Mouse (Mus musculus): ENCODE data around the gene Flot2.
"Not testable (repeated sequence)": the region's sequence is repeated elsewhere in the genome, so short reads cannot be mapped to it uniquely, and the experiment has no call there.

The Flot2 gene

DNA sequence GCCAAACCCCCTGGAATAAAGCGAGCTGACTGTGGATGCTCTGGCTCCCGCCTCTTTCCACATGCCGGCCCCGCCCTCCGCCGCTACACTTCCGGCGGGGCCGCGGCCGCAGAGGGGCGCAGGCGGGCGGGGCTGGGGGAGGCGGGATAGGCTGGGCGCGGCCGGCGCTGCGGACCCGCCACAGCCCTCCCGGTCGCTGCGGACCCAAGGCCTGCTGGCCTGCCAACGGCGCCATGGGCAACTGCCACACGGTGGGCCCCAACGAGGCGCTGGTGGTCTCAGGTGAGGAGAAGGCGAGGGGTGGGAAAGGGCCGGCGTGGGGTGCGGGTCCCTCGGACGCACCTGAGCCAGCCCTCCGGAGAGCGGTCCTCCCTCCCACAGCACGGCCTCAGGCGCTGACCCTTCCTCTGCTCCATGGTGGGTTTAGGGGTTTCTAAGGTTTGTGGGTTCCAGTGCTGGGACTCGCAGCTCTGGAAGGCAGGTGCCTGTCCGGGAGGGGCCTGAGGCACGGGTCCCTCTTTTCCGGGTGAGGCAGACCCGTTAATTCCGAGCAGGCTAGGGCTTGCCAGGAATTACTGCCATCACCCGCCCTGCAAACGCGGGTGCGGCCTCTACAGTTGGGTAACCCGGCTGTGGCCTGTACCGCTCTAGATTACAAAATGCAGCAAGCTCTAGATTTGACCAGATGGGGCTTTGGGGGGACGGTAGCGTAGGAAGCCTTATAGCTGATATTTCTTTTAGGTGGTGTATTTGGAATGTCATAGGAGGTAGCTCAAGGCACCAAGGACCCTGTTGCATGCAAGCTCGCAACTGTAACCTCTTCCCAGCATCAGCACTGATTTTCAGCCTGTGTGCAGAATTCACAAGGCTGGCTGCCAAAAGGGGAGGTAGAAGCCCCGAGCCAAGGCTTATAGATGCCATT is at the start of gene Flot2:
Gene Flot2, plus strand, starts transcription at position 101 of the 922 bp plus-strand sequence.
- DNase-seq (ENCODE audit: extremely low read depth, insufficient read length, low spot score), result peak; percentile 76

DNA sequence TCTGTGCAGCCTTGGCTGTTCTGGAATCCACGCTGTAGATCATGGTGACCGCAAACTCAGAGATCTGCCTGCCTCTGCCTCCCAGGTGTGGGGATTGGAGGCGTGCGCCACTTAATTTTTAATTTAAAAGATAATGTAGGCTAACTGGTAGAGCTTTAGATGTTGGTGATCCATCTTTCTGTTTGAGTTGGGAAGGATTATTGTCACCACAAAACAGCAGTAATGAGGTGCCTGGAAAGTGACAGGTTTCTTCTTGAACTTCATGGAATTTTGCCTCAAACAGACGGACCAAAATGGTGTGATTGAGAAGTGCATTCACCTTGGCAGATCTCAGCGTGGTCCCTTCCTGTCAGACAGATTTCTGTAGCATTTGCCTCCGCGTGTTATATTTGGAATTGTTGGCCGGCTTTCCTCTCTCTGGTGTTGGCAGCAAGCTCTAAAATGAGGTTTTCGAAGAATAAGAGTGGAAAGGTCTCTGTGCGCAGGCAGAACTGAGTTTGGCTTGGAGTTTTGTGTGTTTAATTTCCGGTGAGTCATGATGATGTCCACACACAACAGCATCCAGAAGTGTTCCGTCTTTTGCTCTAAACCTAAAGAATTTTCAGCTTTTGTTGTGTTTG is 48.5 kb upstream of the Flot2 start:
- DNase-seq (ENCODE audit: extremely low read depth, insufficient read length, low spot score), result no peak

DNA sequence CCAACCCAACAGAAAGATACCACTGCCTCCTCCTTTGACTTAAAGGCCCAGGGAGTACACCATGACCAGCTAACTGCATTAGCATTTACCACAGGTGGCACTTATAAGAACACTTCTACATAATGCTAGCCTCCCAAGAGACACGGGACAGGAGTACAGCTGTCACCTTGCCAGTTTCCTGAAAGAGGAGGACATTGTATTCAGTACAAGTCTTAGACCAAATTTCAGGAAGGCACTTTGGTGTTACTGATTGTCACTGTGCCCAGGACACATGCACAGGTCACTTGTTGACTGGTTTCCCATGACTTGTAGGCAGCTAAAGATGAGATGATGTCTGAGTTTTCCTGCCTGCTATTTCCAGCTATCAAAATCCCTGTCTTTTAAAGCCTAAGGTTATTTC is 42.2 kb upstream of the Flot2 start:
- no peak for DNase-seq (ENCODE audit: extremely low read depth, insufficient read length, low spot score)

DNA sequence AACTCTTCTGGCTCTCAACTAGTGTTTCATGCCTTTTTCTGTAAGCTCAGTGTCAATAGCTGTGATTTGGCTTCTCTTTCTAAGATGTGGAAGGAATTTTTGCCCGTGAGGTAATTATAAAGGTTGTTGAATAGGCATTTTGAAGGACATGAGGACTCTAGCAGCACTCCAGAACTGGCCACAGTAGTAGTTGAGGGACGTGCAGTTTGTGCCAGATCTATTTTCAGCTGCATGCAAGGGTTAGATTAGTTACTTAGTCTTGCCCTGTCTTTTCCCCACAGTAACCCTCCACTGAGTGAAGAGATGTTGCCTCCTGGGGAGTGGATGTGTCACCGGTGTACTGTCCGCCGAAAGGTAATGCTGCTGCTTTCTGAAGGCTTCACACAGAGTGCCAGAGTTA is 31.3 kb upstream of the Flot2 start:
- no peak for DNase-seq (ENCODE audit: extremely low read depth, insufficient read length, low spot score)

DNA sequence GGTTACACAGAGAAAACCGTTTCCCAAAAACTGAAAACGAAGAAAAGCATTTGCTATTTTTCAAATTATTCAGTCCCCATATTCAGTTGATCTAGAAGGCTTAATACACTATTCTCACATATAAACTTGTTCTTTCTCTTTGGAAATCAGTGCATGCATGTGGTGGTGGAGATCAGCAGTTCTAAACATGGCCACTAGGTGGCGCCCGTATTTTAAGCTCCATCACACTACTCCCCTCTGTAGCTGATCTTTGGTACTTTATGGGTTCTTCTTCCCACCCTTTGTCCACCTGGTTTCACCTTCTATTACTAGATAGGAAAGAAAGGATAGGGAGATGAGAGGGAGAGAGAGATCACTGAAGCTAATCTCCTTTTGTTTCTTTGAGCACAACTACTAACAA is 18.1 kb upstream of the Flot2 start:
- DNase-seq (ENCODE audit: extremely low read depth, insufficient read length, low spot score), result no peak

DNA sequence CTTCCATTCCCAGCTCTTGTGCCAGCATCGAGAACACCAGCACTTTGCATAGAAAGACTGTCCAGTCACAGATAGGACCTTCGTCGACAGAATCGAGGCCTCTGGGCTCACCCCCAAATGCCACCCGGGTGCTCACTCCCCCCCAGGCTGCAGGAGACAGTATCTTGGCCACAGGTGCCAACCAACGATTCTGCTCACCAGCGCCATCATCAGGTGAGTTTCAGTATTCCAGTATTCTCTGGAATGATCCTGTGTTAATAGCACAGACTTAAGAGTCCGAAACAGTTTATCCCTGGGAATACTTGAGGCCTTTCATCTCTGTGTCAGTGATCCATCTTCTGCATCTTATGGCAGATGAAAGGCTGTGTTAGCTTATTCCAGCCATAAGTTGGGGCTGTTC is 14.1 kb upstream of the Flot2 start:
- peak; percentile 32 for DNase-seq (ENCODE audit: extremely low read depth, insufficient read length, low spot score)

DNA sequence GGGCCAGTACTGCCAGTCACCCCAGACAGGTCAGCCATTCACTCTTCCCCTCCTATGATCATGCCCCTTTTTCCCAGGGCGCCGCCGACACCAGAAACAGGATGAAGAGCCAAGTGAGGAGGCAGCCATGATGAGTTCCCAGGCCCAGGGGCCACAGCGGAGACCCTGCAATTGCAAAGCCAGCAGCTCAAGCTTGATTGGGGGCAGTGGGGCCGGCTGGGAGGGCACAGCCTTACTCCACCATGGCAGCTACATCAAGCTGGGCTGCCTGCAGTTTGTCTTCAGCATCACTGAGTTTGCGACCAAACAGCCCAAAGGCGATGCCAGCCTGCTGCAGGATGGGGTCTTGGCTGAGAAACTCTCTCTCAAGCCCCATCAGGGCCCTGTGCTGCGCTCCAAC is 8.5 kb upstream of the Flot2 start:
- no peak for DNase-seq (ENCODE audit: extremely low read depth, insufficient read length, low spot score)

- no peak for DNase-seq (ENCODE audit: extremely low read depth, insufficient read length, low spot score)
These were observed 7.1 kb upstream of the Flot2 start for GRCm38 (mm10) chr11:78030600-78030999.

DNA sequence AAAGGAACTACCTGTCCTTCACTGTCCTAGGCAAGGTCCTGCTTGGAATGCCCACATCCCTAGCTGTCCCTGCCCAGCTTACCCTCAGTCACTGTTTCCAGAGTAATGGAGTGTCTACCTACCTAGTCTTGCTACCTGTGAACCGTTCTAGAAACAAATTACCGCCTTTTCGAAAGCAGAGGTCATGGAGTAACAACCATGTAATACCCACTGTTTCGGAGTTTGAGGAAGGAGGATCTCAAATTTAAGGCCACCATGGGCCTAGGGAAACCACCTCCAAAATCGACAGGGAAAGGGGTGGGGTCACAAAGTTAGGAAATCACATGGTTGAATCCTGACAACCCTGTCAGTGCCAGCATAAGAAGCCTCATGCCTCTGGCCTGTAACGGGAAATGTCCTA is 6.3 kb upstream of the Flot2 start:
- no peak for DNase-seq (ENCODE audit: extremely low read depth, insufficient read length, low spot score)

DNA sequence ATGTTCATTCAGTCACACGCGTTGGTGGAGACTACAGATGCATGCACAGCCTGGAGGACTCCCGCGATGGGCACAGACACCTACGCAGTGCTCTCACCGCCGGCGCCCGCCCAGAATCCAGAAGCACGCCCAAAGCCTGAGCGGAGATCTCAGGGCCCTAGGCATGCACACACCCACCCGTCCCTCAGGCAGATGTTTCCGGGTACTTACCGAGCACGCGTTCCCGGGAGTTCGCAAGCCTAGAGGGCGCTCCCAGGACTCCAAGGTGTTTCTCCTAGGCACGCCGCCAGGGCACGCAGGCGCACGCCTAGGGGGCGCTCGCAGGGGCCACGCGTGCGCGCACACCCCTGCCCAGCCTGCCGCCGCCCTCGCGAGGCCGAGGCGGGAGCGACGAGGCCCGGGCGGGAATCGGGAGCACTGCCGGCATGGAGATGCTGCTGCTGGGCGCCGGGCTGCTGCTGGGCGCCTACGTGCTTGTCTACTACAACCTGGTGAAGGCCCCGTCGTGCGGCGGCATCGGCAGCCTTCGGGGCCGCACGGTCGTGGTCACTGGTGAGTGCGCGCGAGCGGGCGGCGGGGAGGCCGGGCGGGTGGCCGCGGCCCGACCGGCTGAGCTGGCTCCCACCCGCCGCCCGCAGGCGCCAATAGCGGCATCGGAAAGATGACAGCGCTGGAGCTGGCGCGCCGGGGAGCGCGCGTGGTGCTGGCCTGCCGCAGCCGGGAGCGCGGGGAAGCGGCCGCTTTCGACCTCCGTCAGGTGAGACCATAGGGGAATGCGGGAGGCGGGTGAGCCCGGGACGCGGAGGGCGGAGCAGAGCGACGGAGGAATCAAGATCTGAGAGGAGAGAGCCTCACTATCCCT is 5.6 kb upstream of the Flot2 start, which contains the start of gene Dhrs13:
Gene Dhrs13, plus strand, starts transcription at position 334 of the 862 bp plus-strand sequence.
- DNase-seq (ENCODE audit: extremely low read depth, insufficient read length, low spot score), result peak; percentile 96

- no peak for DNase-seq (ENCODE audit: extremely low read depth, insufficient read length, low spot score)
These were observed 4.9 kb upstream of the Flot2 start for GRCm38 (mm10) chr11:78032809-78033195.

DNA sequence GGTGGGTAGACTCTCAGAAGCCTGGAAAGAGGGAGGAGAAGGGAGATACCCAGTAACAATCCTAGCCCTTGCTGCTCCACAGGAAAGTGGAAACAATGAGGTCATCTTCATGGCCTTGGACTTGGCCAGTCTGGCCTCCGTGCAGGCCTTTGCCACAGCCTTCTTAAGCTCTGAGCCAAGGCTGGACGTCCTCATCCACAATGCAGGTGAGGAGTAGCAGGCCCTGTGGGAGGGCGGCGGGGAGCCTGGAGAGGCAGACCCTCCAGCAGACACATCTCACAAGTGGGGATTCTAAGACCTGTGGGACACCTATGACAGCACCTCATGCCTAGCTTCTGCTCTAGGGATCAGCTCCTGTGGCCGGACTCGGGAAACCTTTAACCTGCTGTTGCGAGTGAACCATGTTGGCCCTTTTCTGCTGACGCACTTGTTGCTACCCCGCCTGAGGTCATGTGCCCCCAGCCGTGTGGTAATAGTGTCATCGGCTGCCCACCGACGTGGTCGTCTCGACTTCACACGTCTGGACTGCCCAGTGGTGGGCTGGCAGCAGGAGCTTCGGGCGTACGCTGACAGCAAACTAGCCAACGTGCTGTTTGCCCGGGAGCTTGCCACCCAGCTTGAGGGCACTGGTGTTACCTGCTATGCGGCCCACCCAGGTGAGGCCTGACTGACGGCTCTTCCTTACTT is 3.7 kb upstream of the Flot2 start:
- no peak for DNase-seq (ENCODE audit: extremely low read depth, insufficient read length, low spot score)

DNA sequence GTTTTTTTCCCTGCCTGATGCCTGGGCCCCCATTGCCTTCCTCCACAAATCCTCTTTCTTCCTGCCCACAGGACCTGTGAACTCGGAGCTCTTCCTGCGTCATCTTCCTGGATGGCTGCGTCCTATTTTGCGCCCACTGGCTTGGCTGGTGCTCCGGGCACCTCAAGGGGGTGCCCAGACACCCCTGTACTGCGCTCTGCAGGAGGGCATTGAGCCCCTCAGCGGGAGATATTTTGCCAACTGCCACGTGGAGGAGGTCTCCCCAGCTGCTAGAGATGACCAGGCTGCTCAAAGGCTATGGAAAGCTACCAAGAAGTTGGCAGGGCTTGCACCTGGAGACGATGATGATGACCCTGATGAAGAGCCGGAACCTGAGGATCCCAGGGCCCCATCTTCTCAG is 940 bp upstream of the Flot2 start:
- no peak for DNase-seq (ENCODE audit: extremely low read depth, insufficient read length, low spot score)

DNA sequence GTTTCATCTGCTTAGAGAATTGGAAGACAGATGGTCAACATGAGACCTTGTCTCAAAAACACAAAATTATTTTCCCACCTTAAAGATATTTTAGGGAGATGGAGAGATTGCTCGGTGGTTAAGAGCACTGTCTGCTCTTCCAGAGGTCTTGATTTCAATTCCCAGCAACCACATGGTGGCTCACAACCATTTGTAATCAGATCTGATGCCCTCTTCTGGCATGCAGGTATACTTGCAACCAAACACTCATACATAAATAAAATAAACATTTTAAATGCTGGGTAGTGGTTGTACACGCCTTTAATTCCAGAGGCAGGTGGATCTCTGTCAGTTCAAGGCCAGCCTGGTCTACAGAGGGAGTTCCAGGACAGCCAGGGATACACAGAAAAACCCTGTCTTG is 3.1 kb downstream of the Flot2 start:
- no peak for DNase-seq (ENCODE audit: extremely low read depth, insufficient read length, low spot score)

- not testable (repeated sequence) for DNase-seq (ENCODE audit: extremely low read depth, insufficient read length, low spot score)
These were observed 4.6 kb downstream of the Flot2 start for GRCm38 (mm10) chr11:78042290-78042870.

GRCm38 (mm10) chr11:78044758-78045251 is 7.1 kb downstream of the Flot2 start:
- DNase-seq (ENCODE audit: extremely low read depth, insufficient read length, low spot score), result peak; percentile 57

- DNase-seq (ENCODE audit: extremely low read depth, insufficient read length, low spot score), result not testable (repeated sequence)
These were observed 10.9 kb downstream of the Flot2 start for GRCm38 (mm10) chr11:78048637-78049036.

DNA sequence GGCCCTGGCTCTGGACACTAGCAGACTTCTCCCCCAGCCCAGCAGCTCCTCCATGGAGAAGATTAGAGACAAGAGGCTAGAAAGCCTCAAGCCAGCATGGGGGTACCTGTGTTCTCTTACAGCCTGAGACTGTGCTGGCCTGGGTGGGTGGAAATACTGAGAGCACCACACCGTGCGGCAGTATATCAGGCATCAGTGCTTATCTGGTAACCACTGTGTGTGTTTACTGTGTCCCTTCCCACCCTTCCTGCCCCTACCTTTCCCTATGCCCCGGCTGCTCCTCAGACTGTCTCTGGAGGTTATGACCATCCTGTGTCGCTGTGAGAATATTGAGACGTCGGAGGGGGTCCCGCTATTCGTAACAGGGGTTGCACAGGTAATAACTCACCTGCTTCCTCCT is 15.3 kb downstream of the Flot2 start:
- DNase-seq (ENCODE audit: extremely low read depth, insufficient read length, low spot score), result no peak

- DNase-seq (ENCODE audit: extremely low read depth, insufficient read length, low spot score), result no peak
These were observed 19.2 kb downstream of the Flot2 start for GRCm38 (mm10) chr11:78056946-78057345.
